10 mouse cellular contexts compared by ENCODE assay signal in the genomic region with DNA sequence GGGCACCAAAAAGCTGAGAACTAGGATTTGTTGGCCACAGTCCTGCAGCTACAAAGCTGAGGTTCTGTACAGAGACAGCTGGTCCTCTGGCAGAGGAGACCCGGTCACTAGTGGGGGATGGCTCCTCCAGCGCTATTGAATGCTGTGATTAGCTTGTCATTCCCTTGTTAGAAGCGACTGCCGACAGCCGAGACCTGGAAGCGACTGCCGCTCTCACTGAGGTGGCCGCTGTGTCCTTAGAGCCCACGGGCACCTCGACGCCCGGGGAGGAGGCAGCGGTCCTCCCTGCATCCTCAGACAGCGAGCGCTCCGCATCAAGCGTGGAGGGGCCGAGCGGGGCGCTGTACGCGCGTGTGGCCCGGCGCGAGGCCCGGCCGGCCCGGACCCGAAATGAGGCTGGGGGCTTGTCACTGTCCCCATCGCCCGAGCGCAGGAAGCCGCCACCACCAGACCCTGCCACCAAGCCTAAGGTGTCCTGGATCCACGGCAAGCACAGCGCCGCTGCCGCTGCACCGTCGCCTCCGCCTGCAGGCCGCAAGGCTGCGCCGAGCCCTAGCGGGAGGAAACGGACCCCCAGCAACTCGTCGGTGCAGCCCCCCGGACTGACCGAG. TPM values are rescaled to one million over a fixed set of nuclear protein-coding genes. Genes with fewer than 3 reads are reported as not detected.
DNase-seq lines count a peak whose midpoint lies in the region; ATAC-seq lines count a peak whose summit lies in the region.
"Had no signal": no experiment of that assay in that cellular context is flagged by ENCODE, and none has a peak within 500 bp of the region (broad histone marks: within the 10 kb centered on the region; RNA-seq: fewer than 3 reads in every experiment).

No protein-coding gene starts in this region.

- H3K4me2 ChIP-seq in heart, embryonic 14.5 days (ENCODE audit: low read length): peak overlapping the region; percentile 96
- peak overlapping the region; percentile 85 for H3K4me2 ChIP-seq in liver, embryonic 12.5 days
- peak overlapping the region; percentile 67 for H3K4me2 ChIP-seq in stomach, embryonic 14.5 days (replicated peaks; ENCODE audit: low read depth, low read length)

- no peaks in the 10 kb centered on the region for H3K9me3 ChIP-seq in heart, embryonic 14.5 days (ENCODE audit: control insufficient read depth, low read length)
- H3K9me3 ChIP-seq in liver, embryonic 12.5 days (replicated peaks): no peaks in the 10 kb centered on the region
- no peaks in the 10 kb centered on the region for H3K9me3 ChIP-seq in stomach, embryonic 14.5 days (ENCODE audit: control insufficient read depth, low read depth, low read length)

- peak; percentile 52 for DNase-seq in cerebellum, adult 8-10 months
- DNase-seq in cerebellum, adult 11-12 months: no peak
- peak; percentile 55 for DNase-seq in retina, embryonic 14.5 days (ENCODE audit: low spot score)
- DNase-seq in retina, postnatal 1 day: no peak
- no peak for DNase-seq in yolk sac, embryonic 10.5 days (ENCODE audit: low spot score)

- H3K36me3 ChIP-seq in heart, embryonic 14.5 days (ENCODE audit: control insufficient read depth, insufficient read depth, low read length): peaks cover 16% of the 10 kb centered on the region; the same call in 1 of the 2 replicates
- H3K36me3 ChIP-seq in liver, embryonic 12.5 days: no peaks in the 10 kb centered on the region
- H3K36me3 ChIP-seq in stomach, embryonic 14.5 days (ENCODE audit: control insufficient read depth, insufficient read depth, low read length): peaks cover 17% of the 10 kb centered on the region

- peaks cover 39 to 68% of the 10 kb centered on the region in 2 experiments; a peak in 3 of 4 replicates for H3K4me1 ChIP-seq in heart, embryonic 14.5 days (ENCODE audit: control insufficient read depth in 2 of 2, insufficient read depth in 2 of 2, low read length in 2 of 2)
- H3K4me1 ChIP-seq in liver, embryonic 12.5 days: peaks cover 42% of the 10 kb centered on the region
- peaks cover 54% of the 10 kb centered on the region for H3K4me1 ChIP-seq in stomach, embryonic 14.5 days (ENCODE audit: control insufficient read depth, insufficient read depth, low read length)

- H3K27me3 ChIP-seq in heart, embryonic 14.5 days (ENCODE audit: control insufficient read depth, insufficient read depth, low read length): peaks cover 58% of the 10 kb centered on the region
- H3K27me3 ChIP-seq in liver, embryonic 12.5 days (replicated peaks): peaks cover 99% of the 10 kb centered on the region
- peaks cover 10% of the 10 kb centered on the region; the same call in 1 of the 2 replicates for H3K27me3 ChIP-seq in stomach, embryonic 14.5 days (ENCODE audit: control insufficient read depth, insufficient read depth, low read length)

- ATAC-seq in heart, embryonic 14.5 days (ENCODE audit: insufficient number of reproducible peaks, insufficient read depth, low FRiP score, low read depth): no peak
- no peak for ATAC-seq in liver, embryonic 12.5 days
- ATAC-seq in stomach, embryonic 14.5 days (ENCODE audit: insufficient number of reproducible peaks, insufficient read depth, low FRiP score, low read depth): no peak

- peak overlapping the region; percentile 50 to 51 for H3K4me3 ChIP-seq in heart, embryonic 14.5 days (ENCODE audit: control insufficient read depth in 1 of 2, insufficient read depth in 1 of 2, low read depth in 1 of 2, low read length in 2 of 2)
- peak overlapping the region; percentile 57 for H3K4me3 ChIP-seq in liver, embryonic 12.5 days
- peak overlapping the region; percentile 37 for H3K4me3 ChIP-seq in stomach, embryonic 14.5 days (ENCODE audit: low read depth, low read length)

- WGBS in heart, embryonic 14.5 days: 11% methylated on average over 44 of the region's 50 CpGs
- 5% methylated on average over 50 of the region's 50 CpGs for WGBS in liver, embryonic 12.5 days (ENCODE audit: insufficient replicate concordance)
- WGBS in stomach, embryonic 14.5 days: 18% methylated on average over 42 of the region's 50 CpGs

- H3K27ac ChIP-seq in heart, embryonic 14.5 days (replicated peaks in 1 of 2; ENCODE audit: control insufficient read depth in 1 of 2, insufficient read depth in 1 of 2, low read depth in 2 of 2, low read length in 2 of 2): peak overlapping the region in 1 of 2 experiments; percentile 49; a peak in 1 of 4 replicates
- peak overlapping the region; percentile 30; the same call in 1 of the 2 replicates for H3K27ac ChIP-seq in liver, embryonic 12.5 days
- no peak overlapping the region for H3K27ac ChIP-seq in stomach, embryonic 14.5 days (ENCODE audit: low read length)

- peak overlapping the region; percentile 78 for H3K9ac ChIP-seq in heart, embryonic 14.5 days (ENCODE audit: low read length)
- H3K9ac ChIP-seq in liver, embryonic 12.5 days: peak overlapping the region; percentile 65
- peak overlapping the region; percentile 48; the same call in 1 of the 2 replicates for H3K9ac ChIP-seq in stomach, embryonic 14.5 days (replicated peaks; ENCODE audit: low read depth, low read length)

RNA-seq across cellular contexts. Expression of gene Scarf2, which starts 9.6 kb away (rescaled TPM):
- polyA plus RNA-seq in heart, embryonic 14.5 days (2014; fragmentation: Nextera tagmentation; extraction: Ambion mirVana): 7.9 and 11.1 TPM in 2 replicates
- polyA plus RNA-seq in liver, embryonic 12.5 days (2016; fragmentation: Nextera tagmentation; extraction: Ambion mirVana): 4.9 and 5.2 TPM in 2 replicates
- polyA plus RNA-seq in stomach, embryonic 14.5 days (2014; fragmentation: Nextera tagmentation; extraction: Ambion mirVana): 17.8 and 23.3 TPM in 2 replicates

RNA-seq across cellular contexts. Expression of gene B830017H08Rik, which starts 26.2 kb away (rescaled TPM):
- polyA plus RNA-seq in heart, embryonic 14.5 days (2014; fragmentation: Nextera tagmentation; extraction: Ambion mirVana): not detected in 2 replicates
- not detected in 2 replicates for polyA plus RNA-seq in liver, embryonic 12.5 days (2016; fragmentation: Nextera tagmentation; extraction: Ambion mirVana)
- polyA plus RNA-seq in stomach, embryonic 14.5 days (2014; fragmentation: Nextera tagmentation; extraction: Ambion mirVana): not detected in 2 replicates
- polyA plus RNA-seq: C2C12; gonadal fat pad, adult 2 months had no signal

RNA-seq across cellular contexts. Expression of gene Car15, which starts 31.5 kb away (rescaled TPM):
- 1.0 and 1.3 TPM in 2 replicates for polyA plus RNA-seq in heart, embryonic 14.5 days (2014; fragmentation: Nextera tagmentation; extraction: Ambion mirVana)
- polyA plus RNA-seq in liver, embryonic 12.5 days (2016; fragmentation: Nextera tagmentation; extraction: Ambion mirVana): 0.58 and 0.61 TPM in 2 replicates
- 2.4 and 3.4 TPM in 2 replicates for polyA plus RNA-seq in stomach, embryonic 14.5 days (2014; fragmentation: Nextera tagmentation; extraction: Ambion mirVana)

RNA-seq across cellular contexts. Expression of gene Klhl22, which starts 47.3 kb away (rescaled TPM):
- polyA plus RNA-seq in heart, embryonic 14.5 days (2014; fragmentation: Nextera tagmentation; extraction: Ambion mirVana): 42.0 and 43.6 TPM in 2 replicates
- 23.5 and 24.0 TPM in 2 replicates for polyA plus RNA-seq in liver, embryonic 12.5 days (2016; fragmentation: Nextera tagmentation; extraction: Ambion mirVana)
- 69.8 and 76.6 TPM in 2 replicates for polyA plus RNA-seq in stomach, embryonic 14.5 days (2014; fragmentation: Nextera tagmentation; extraction: Ambion mirVana)

Comparison
In these comparisons a context has a peak if more than half of its experiments do, and no peak if none do; other contexts are left out.
1. DNase-seq: peak in cerebellum, adult 8-10 months (single experiment) and retina, embryonic 14.5 days (single experiment); none in cerebellum, adult 11-12 months (single experiment), retina, postnatal 1 day (single experiment) and yolk sac, embryonic 10.5 days (single experiment).
2. Peak in every context shown above with its lines, with median percentiles within 50 percentile points of each other: H3K4me2 ChIP-seq, H3K4me3 ChIP-seq and H3K9ac ChIP-seq.